Mouse (Mus musculus) kidney, postnatal 0 days (tissue): Measurements from ENCODE around the gene Marco. TPM values are rescaled to one million over a fixed set of nuclear protein-coding genes. Genes with fewer than 3 reads are reported as not detected.

Source experiments
- ATAC-seq: fragments of 200-750 bp; cut with Nextera tagmentation; replicated peaks from 2 replicates; pipeline ENCODE4 v1.8.0; 2017; ENCODE audit warnings: low read depth, moderate number of reproducible peaks, moderate TSS enrichment, moderate library complexity; ENCODE audit not compliant: low FRiP score
- DNase-seq: peaks from one replicate; pipeline ENCODE4 v3.0.0-alpha.2; 2016; ENCODE audit warnings: low spot score
- H3K27ac ChIP-seq: fragments of 300-500 bp; sonication (generic); 2 replicates; pipeline ENCODE4 v1.5.1; 2014; ENCODE audit warnings: mild to moderate bottlenecking
- H3K27me3 ChIP-seq: fragments of 300-500 bp; sonication (generic); 2 replicates; pipeline ENCODE4 v1.6.1; 2014; ENCODE audit warnings: low read length, mixed read lengths; ENCODE audit not compliant: insufficient read depth
- H3K36me3 ChIP-seq: fragments of 300-500 bp; sonication (generic); 2 replicates; pipeline ENCODE4 v1.6.1; 2014; ENCODE audit warnings: low read length, mixed read lengths; ENCODE audit not compliant: insufficient read depth
- H3K4me1 ChIP-seq: fragments of 300-500 bp; sonication (generic); replicated peaks from 2 replicates; pipeline ENCODE4 v1.6.1; 2014; ENCODE audit warnings: antibody characterized with exemption, low read length, mixed read lengths; ENCODE audit not compliant: insufficient read depth
- H3K4me2 ChIP-seq: fragments of 300-500 bp; sonication (generic); 2 replicates; pipeline ENCODE4 v1.6.1; 2014; ENCODE audit warnings: mild to moderate bottlenecking, low read length, moderate library complexity, mixed read lengths
- H3K4me3 ChIP-seq: fragments of 300-500 bp; sonication (generic); replicated peaks from 2 replicates; pipeline ENCODE4 v1.5.1; 2014; ENCODE audit warnings: low read depth, low read length
- H3K9ac ChIP-seq: fragments of 300-500 bp; sonication (generic); 2 replicates; pipeline ENCODE4 v1.6.1; 2014; ENCODE audit warnings: low read depth, low read length
- H3K9me3 ChIP-seq: fragments of 300-500 bp; sonication (generic); replicated peaks from 2 replicates; pipeline ENCODE4 v1.6.1; 2016; ENCODE audit warnings: low read length, inconsistent platforms, mixed read lengths
- CTCF ChIP-seq: IDR thresholded peaks from 2 replicates; pipeline ENCODE4 v1.5.1; 2016; ENCODE audit warnings: antibody characterized with exemption, low read depth, mild to moderate bottlenecking, moderate library complexity
- WGBS: fragments of 180-500 bp; shearing (Covaris S2); extraction: QIAGEN DNeasy Blood & Tissue Kit; methylation state at CpG from one replicate; pipeline ENCODE4 v1.1.7; 2014; 5-methylcytosine and 5-hydroxymethylcytosine counted together
- polyA plus RNA-seq: library from polyadenylated mRNA; unstranded; fragments of >200 nt; fragmentation: Nextera tagmentation; extraction: Ambion mirVana; gene quantifications from 2 replicates; pipeline ENCODE4 v1.2.1, GENCODE M21; 2015

Gene Marco
- polyA plus RNA-seq, 1 experiment from 2014 or later, result not detected

- H3K27ac ChIP-seq, result no peak overlapping the region
- ATAC-seq (no peak), DNase-seq (no peak)
- H3K9ac ChIP-seq, result no peak overlapping the region
- H3K4me2 ChIP-seq, result no peak overlapping the region
- no peak overlapping the region for H3K4me3 ChIP-seq
- 64% methylated on average over 7 of the region's 7 CpGs for WGBS
- H3K9me3 ChIP-seq, result no peaks in the 10 kb centered on the region
- no peak for TF ChIP-seq CTCF
- no peaks in the 10 kb centered on the region for H3K36me3 ChIP-seq
- no peaks in the 10 kb centered on the region for H3K27me3 ChIP-seq
- no peaks in the 10 kb centered on the region for H3K4me1 ChIP-seq
Measured at GRCm38 (mm10) chr1:120517618-120518017, 12.8 kb upstream of the Marco start.

GRCm38 (mm10) chr1:120510311-120510710, 5.5 kb upstream of the Marco start:
- no peaks in the 10 kb centered on the region for H3K27me3 ChIP-seq
- no peak overlapping the region for H3K4me2 ChIP-seq
- H3K27ac ChIP-seq, result no peak overlapping the region
- no peak overlapping the region for H3K4me3 ChIP-seq
- no peaks in the 10 kb centered on the region for H3K9me3 ChIP-seq
- H3K4me1 ChIP-seq, result no peaks in the 10 kb centered on the region
- ATAC-seq, result no peak
- no peak for DNase-seq
- 58% methylated on average over 3 of the region's 3 CpGs for WGBS
- no peak for TF ChIP-seq CTCF
- H3K9ac ChIP-seq, result no peak overlapping the region
- no peaks in the 10 kb centered on the region for H3K36me3 ChIP-seq

GRCm38 (mm10) chr1:120508976-120509375, 4.2 kb upstream of the Marco start:
- H3K4me2 ChIP-seq, result no peak overlapping the region
- H3K27ac ChIP-seq, result no peak overlapping the region
- no peak for TF ChIP-seq CTCF
- no peak overlapping the region for H3K9ac ChIP-seq
- H3K36me3 ChIP-seq, result no peaks in the 10 kb centered on the region
- ATAC-seq (no peak), DNase-seq (no peak)
- no peaks in the 10 kb centered on the region for H3K27me3 ChIP-seq
- H3K9me3 ChIP-seq, result no peaks in the 10 kb centered on the region
- 85% methylated on average over 4 of the region's 4 CpGs for WGBS
- H3K4me1 ChIP-seq, result no peaks in the 10 kb centered on the region
- H3K4me3 ChIP-seq, result no peak overlapping the region

- Histone ChIP-seq H3K4me3 (no peak overlapping the region), H3K36me3 (no peaks in the 10 kb centered on the region), H3K9ac (no peak overlapping the region), H3K9me3 (no peaks in the 10 kb centered on the region), H3K4me2 (no peak overlapping the region), H3K27me3 (no peaks in the 10 kb centered on the region), H3K4me1 (no peaks in the 10 kb centered on the region), H3K27ac (no peak overlapping the region)
- DNase-seq (no peak), ATAC-seq (no peak)
- WGBS, result 39% methylated on average over 6 of the region's 6 CpGs
- no peak for TF ChIP-seq CTCF
Measured at GRCm38 (mm10) chr1:120504046-120504710, 646 bp downstream of the Marco start.

GRCm38 (mm10) chr1:120501496-120501895, 3.3 kb downstream of the Marco start:
- ATAC-seq (no peak), DNase-seq (no peak)
- H3K9me3 ChIP-seq, result no peaks in the 10 kb centered on the region
- WGBS, result 35% methylated on average over 4 of the region's 4 CpGs
- no peak overlapping the region for H3K9ac ChIP-seq
- no peaks in the 10 kb centered on the region for H3K36me3 ChIP-seq
- no peak overlapping the region for H3K4me2 ChIP-seq
- H3K27ac ChIP-seq, result no peak overlapping the region
- no peak overlapping the region for H3K4me3 ChIP-seq
- H3K27me3 ChIP-seq, result no peaks in the 10 kb centered on the region
- no peak for TF ChIP-seq CTCF
- H3K4me1 ChIP-seq, result no peaks in the 10 kb centered on the region

- no peaks in the 10 kb centered on the region for H3K4me1 ChIP-seq
- H3K9me3 ChIP-seq, result no peaks in the 10 kb centered on the region
- WGBS, result 80% methylated on average over 4 of the region's 4 CpGs
- H3K9ac ChIP-seq, result no peak overlapping the region
- H3K27ac ChIP-seq, result no peak overlapping the region
- TF ChIP-seq CTCF, result no peak
- no peak overlapping the region for H3K4me2 ChIP-seq
- ATAC-seq, result no peak
- no peaks in the 10 kb centered on the region for H3K27me3 ChIP-seq
- no peaks in the 10 kb centered on the region for H3K36me3 ChIP-seq
- H3K4me3 ChIP-seq, result no peak overlapping the region
- DNase-seq, result no peak
Measured at GRCm38 (mm10) chr1:120498036-120498435, 6.8 kb downstream of the Marco start.

- 17% methylated on average over 5 of the region's 5 CpGs for WGBS
- Histone ChIP-seq H3K27ac (no peak overlapping the region), H3K9me3 (no peaks in the 10 kb centered on the region), H3K4me3 (no peak overlapping the region), H3K4me2 (no peak overlapping the region), H3K9ac (no peak overlapping the region), H3K4me1 (no peaks in the 10 kb centered on the region), H3K27me3 (no peaks in the 10 kb centered on the region), H3K36me3 (no peaks in the 10 kb centered on the region)
- no peak for TF ChIP-seq CTCF
- no peak for ATAC-seq
- peak; percentile 57 for DNase-seq
Measured at GRCm38 (mm10) chr1:120480937-120481336, 23.9 kb downstream of the Marco start.
